Mouse (Mus musculus) bone marrow macrophage, adult 2 months (primary cell): ENCODE results near the gene Rpl38.

Experiments
- CTCF ChIP-seq: IDR thresholded peaks from 2 replicates; pipeline ENCODE4 v1.5.1; 2012; ENCODE audit warnings: low read depth, mild to moderate bottlenecking, low read length, moderate library complexity
- POLR2A ChIP-seq: IDR thresholded peaks from 2 replicates; pipeline ENCODE4 v1.6.1; 2012; ENCODE audit warnings: mild to moderate bottlenecking, low read depth, low read length, borderline replicate concordance

DNA sequence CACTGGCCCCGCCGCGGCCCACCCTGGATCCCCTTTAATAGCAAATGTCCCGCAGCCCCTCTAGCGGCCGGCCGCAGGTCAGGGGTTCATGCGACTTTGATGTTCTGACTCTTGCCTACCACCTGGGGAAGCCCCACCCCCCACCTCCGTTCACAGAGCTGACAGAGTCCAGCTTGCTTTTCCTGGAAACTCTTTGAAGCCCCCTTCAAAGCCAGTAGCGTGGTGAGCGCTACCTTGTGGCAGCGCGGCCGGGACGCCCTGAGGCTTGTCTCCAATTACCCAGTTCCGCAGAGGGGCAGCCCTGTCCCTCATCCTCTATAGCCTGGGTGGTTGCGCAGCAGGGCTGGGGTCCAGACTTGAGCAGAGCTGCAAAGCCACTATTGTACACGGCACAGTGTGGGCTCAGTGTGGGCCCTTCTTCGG is 28.6 kb upstream of the Rpl38 start:
- TF ChIP-seq CTCF (no peak), POLR2A (no peak)
